Mouse (Mus musculus): ENCODE data around the gene Cacna2d3.

- TF ChIP-seq TAL1 (IDR thresholded peaks at IDR 0.05; ENCODE audit: low read length) = no peak
- TF ChIP-seq ELF1 (IDR thresholded peaks at IDR 0.05; ENCODE audit: low read depth, low read length) = no peak
- TF ChIP-seq HCFC1 (IDR thresholded peaks at IDR 0.05; ENCODE audit: low read depth, low read length) = no peak
- TF ChIP-seq POLR2A (IDR thresholded peaks at IDR 0.05; ENCODE audit: control insufficient read depth in 1 of 2, insufficient read depth in 1 of 2, low read depth in 1 of 2, low read length in 2 of 2, poor library complexity in 1 of 2) = no peak
- no peak for TF ChIP-seq KAT2A (conservative IDR thresholded peaks at IDR 0.05; ENCODE audit: low read depth, low read length)
- TF ChIP-seq EP300 (IDR thresholded peaks at IDR 0.05; ENCODE audit: low read depth in 1 of 2, low read length in 2 of 2) = no peak
- TF ChIP-seq MAFK (IDR thresholded peaks at IDR 0.05; ENCODE audit: borderline replicate concordance, low read depth, low read length) = no peak
- no peak for TF ChIP-seq ZMIZ1 (IDR thresholded peaks at IDR 0.05; ENCODE audit: low read depth, low read length)
- TF ChIP-seq NRF1 (IDR thresholded peaks at IDR 0.05; ENCODE audit: insufficient read depth, low read depth, low read length, poor library complexity, severe bottlenecking) = no peak
- TF ChIP-seq CTCF (IDR thresholded peaks at IDR 0.05 in 2 of 3, conservative IDR thresholded peaks at IDR 0.05 in 1 of 3; ENCODE audit: control insufficient read depth in 1 of 3, insufficient read depth in 1 of 3, low read depth in 2 of 3, low read length in 3 of 3, poor library complexity in 1 of 3, severe bottlenecking in 1 of 3) = no peak
- TF ChIP-seq MAZ (IDR thresholded peaks at IDR 0.05; ENCODE audit: low read depth, low read length) = no peak
- no peak for TF ChIP-seq ZNF384 (IDR thresholded peaks at IDR 0.05; ENCODE audit: low read depth, low read length)
- no peak for TF ChIP-seq TCF12 (IDR thresholded peaks at IDR 0.05; ENCODE audit: low read depth, low read length)
Observed at GRCm38 (mm10) chr14:29031858-29032395, 689.7 kb downstream of the Cacna2d3 start.

All from MEL (cell line).